Mouse (Mus musculus) frontal cortex, postnatal 36 days (tissue): ENCODE data around the gene Clcn5.

Experiments
- DNase-seq, 2 experiments: peaks; one replicate each; pipeline ENCODE4 v3.0.0; 2022; ENCODE audit warnings: low spot score in 2 of 2

Gene Clcn5

GRCm38 (mm10) chrX:7319089-7319721 is at the start of gene Clcn5:
Clcn5 (minus strand) TSS chrX:7319358.
- DNase-seq = peak; percentile 93 to 94

- no peak for DNase-seq
These were observed 6.3 kb upstream of the Clcn5 start for GRCm38 (mm10) chrX:7325455-7325854.

- peak; percentile 35 to 66 for DNase-seq
These were observed 3.1 kb upstream of the Clcn5 start for GRCm38 (mm10) chrX:7322288-7322687.

GRCm38 (mm10) chrX:7320571-7320970 is 1.4 kb upstream of the Clcn5 start:
- DNase-seq = no peak

- no peak for DNase-seq
These were observed 570 bp downstream of the Clcn5 start for GRCm38 (mm10) chrX:7318551-7319025.

- DNase-seq = peak; percentile 44 to 79
These were observed 4.0 kb downstream of the Clcn5 start for GRCm38 (mm10) chrX:7315115-7315514.

- DNase-seq = no peak
These were observed 4.5 kb downstream of the Clcn5 start for GRCm38 (mm10) chrX:7314645-7315044.

- DNase-seq = no peak
These were observed 10.9 kb downstream of the Clcn5 start for GRCm38 (mm10) chrX:7308242-7308641.

GRCm38 (mm10) chrX:7306861-7307260 is 12.3 kb downstream of the Clcn5 start:
- DNase-seq = no peak

- no peak for DNase-seq
These were observed 26.2 kb downstream of the Clcn5 start for GRCm38 (mm10) chrX:7292981-7293380.

- DNase-seq = no peak
These were observed 26.9 kb downstream of the Clcn5 start for GRCm38 (mm10) chrX:7292151-7292768.

- DNase-seq = no peak
These were observed 30.2 kb downstream of the Clcn5 start for GRCm38 (mm10) chrX:7288976-7289375.

- DNase-seq = no peak
These were observed 32.0 kb downstream of the Clcn5 start for GRCm38 (mm10) chrX:7287051-7287734.

GRCm38 (mm10) chrX:7282636-7283035 is 36.5 kb downstream of the Clcn5 start:
- DNase-seq = no peak

- peak in 1 of 2 experiments; percentile 1 for DNase-seq
These were observed 39.4 kb downstream of the Clcn5 start for GRCm38 (mm10) chrX:7279722-7280121.

GRCm38 (mm10) chrX:7276564-7276963 is 42.6 kb downstream of the Clcn5 start:
- DNase-seq = no peak

- DNase-seq = no peak
These were observed 58.0 kb downstream of the Clcn5 start for GRCm38 (mm10) chrX:7261149-7261548.

- no peak for DNase-seq
These were observed 58.6 kb downstream of the Clcn5 start for GRCm38 (mm10) chrX:7260400-7261113.

- no peak for DNase-seq
These were observed 59.4 kb downstream of the Clcn5 start for GRCm38 (mm10) chrX:7259718-7260117.

- no peak for DNase-seq
These were observed 63.1 kb downstream of the Clcn5 start for GRCm38 (mm10) chrX:7256022-7256421.

- no peak for DNase-seq
These were observed 115.1 kb downstream of the Clcn5 start for GRCm38 (mm10) chrX:7204099-7204498.

GRCm38 (mm10) chrX:7203535-7203934 is 115.6 kb downstream of the Clcn5 start:
- DNase-seq = no peak
